Mouse (Mus musculus): ENCODE data around the gene Ceacam9.
"Not testable (repeated sequence)": the region's sequence is repeated elsewhere in the genome, so short reads cannot be mapped to it uniquely, and the experiment has no call there.

Gene Ceacam9

GRCm38 (mm10) chr7:16721629-16722028 is at the start of gene Ceacam9:
Gene Ceacam9 (plus strand): TSS chr7:16721929.
- no peak for DNase-seq (ENCODE audit: low read depth, low spot score)

- no peak for DNase-seq (ENCODE audit: low read depth, low spot score)
Observed at GRCm38 (mm10) chr7:16673823-16674222, 47.9 kb upstream of the Ceacam9 start.

GRCm38 (mm10) chr7:16674699-16675098 is 47.0 kb upstream of the Ceacam9 start:
- not testable (repeated sequence) for DNase-seq (ENCODE audit: low read depth, low spot score)

GRCm38 (mm10) chr7:16675605-16676004 is 46.1 kb upstream of the Ceacam9 start, which contains the start of gene Ceacam15:
Gene Ceacam15 (minus strand): TSS chr7:16675705.
- no peak for DNase-seq (ENCODE audit: low read depth, low spot score)

- not testable (repeated sequence) for DNase-seq (ENCODE audit: low read depth, low spot score)
Observed at GRCm38 (mm10) chr7:16680194-16680593, 41.5 kb upstream of the Ceacam9 start.

DNA sequence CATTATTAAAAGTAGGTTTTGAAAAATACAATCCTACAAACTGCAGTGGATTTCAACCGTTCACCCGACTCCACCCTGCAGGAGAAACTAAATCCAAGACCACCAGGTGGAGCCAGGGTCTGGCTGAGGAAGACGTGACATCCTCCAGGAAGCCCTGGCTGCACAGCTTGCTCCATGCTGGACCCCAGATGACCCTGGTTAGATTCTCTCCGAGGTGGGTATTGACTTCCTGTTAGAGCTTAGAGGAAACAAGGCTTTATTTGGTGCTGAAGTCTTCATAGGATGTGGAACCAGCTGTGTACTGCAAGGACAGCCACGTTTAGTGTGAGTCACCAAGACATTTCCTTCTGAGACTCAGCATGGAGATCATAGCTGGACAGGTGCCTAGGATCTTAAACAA is 32.5 kb upstream of the Ceacam9 start:
- peak; percentile 2 for DNase-seq (ENCODE audit: low read depth, low spot score)

GRCm38 (mm10) chr7:16695025-16695424 is 26.7 kb upstream of the Ceacam9 start:
- peak; percentile 16 for DNase-seq (ENCODE audit: low read depth, low spot score)

DNA sequence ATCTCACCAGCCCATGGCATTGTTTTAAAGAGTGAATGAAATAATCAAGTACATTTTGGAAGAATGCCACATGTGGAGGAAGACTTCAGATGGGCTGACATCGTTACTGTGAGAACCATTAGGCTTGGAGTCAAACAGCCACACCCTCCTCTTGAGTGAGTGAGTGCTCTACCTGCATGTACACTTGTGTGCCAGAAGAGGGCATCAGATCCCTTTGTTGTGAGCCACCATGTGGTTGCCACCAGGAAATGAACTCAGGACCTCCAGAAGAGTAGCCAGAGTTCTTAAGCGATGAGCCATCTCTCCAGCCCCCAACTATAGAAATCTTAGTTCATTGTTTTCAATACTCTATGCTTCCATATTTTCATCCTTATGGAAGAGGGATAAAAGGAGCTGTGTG is 22.7 kb upstream of the Ceacam9 start:
- DNase-seq (ENCODE audit: low read depth, low spot score): peak; percentile 53

DNA sequence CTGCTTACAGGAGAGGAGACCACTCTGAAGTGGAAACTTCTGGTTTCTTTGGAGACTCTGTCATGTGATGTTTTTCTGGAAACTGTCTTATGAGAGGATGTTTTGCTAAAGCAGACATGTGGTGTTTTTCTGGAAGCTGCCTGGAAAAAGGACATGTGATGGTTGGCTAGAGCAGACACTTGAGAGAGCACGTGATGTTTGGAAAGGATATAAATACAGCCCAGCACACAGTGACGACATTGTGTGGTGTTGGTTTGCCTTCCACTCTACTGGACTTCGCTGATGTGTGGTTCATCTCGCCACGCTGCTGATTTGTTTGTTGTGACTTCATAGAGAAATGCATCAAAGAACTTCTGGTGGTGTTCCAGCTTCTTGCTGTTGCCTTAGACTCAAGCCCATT is 21.1 kb upstream of the Ceacam9 start:
- DNase-seq (ENCODE audit: low read depth, low spot score): no peak

- DNase-seq (ENCODE audit: low read depth, low spot score): peak; percentile 16
Observed at GRCm38 (mm10) chr7:16706385-16706784, 15.3 kb upstream of the Ceacam9 start.

DNA sequence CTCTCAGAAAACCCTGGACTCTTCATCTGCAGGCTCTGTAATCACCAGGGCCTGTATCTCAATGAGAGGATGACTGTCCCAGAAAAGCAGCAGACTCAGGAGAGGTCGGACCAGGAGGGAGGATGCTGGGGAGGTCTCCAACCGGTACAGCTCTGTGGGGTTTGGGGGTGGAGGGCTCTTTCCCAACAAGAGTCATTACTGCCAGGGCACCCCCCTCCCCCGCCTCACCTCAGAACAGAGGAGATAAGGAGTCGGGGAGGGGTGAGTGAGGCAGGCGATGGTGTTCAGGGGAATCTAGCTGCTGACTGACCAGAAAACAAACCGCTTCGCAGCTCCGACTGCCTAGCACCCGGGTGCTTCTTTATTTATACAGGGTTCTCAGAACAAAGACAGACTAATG is 13.5 kb upstream of the Ceacam9 start:
- no peak for DNase-seq (ENCODE audit: low read depth, low spot score)

- DNase-seq (ENCODE audit: low read depth, low spot score): peak; percentile 29
Observed at GRCm38 (mm10) chr7:16710604-16711003, 11.1 kb upstream of the Ceacam9 start.

- no peak for DNase-seq (ENCODE audit: low read depth, low spot score)
Observed at GRCm38 (mm10) chr7:16712633-16713415, 8.9 kb upstream of the Ceacam9 start.

DNA sequence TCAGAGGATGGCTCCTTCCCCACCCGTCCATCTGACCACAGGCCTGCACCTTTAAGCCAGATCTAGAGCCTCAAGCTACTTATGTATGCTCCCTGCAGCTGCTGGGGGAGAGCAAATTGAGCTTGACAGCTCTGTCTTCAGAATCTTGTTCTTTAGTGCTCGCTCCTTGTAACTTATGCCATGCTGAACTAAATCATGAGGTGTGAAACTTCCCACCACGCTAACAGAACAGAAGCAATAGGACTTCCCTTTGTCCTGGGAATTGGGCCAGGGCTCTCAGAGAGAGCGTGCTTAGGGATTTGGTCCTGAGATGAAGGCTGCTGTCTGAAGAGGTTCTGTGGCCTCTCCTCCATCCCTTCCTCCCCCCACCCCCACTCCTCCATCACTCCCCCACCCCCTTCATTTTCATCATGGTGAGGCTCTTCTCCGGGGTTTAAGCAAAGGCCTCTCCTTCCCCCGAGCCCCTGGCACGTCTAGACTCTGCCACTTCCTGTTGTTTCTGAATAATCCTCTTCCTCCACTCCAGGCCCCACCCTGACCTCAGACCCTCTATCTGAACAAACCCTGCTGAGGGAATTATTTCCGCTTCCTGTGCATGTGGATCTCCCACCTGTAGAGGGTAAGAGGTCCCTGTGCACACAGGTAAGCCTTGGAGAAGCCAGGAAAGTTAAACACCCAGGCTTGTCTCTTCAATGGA is 5.1 kb upstream of the Ceacam9 start:
- not testable (repeated sequence) for DNase-seq (ENCODE audit: low read depth, low spot score)

- not testable (repeated sequence) for DNase-seq (ENCODE audit: low read depth, low spot score)
Observed at GRCm38 (mm10) chr7:16722490-16722889, 761 bp downstream of the Ceacam9 start.

DNA sequence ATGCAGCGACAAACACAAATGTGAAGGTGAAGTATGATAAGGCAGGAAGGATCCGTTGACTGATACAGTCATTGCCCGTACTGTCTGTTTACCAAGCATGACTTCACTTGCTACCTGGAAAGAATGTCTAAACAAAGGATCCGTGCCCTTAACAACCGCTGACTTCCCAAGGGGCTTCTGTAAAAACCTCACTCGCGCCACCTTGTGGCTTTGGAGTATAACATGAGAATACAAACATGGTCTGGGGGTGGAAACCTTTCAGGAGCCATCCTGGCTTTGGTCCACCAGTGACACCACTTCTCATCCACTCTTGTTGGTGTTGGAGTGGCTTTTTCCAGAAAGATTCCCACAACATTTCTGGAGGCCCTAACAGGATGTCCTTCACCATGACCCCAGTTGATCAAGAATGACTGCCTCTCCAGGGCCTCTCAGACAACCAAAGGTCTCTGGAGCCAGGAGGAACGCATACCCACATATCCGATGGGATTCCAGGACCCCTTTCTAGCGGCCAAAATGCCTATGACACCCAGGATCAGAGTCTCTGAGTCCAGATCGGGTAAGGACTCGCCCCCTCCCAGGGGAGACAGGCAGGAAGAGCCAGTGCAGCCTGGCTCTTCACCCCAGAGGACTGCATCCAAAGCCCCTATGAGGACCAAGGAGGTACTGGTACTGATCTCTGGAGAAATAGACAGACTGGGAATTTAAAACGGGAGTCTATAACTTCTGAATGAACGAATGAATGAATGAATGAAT is 7.0 kb downstream of the Ceacam9 start:
- peak; percentile 77 for DNase-seq (ENCODE audit: low read depth, low spot score)

- DNase-seq (ENCODE audit: low read depth, low spot score): not testable (repeated sequence)
Observed at GRCm38 (mm10) chr7:16729563-16729962, 7.8 kb downstream of the Ceacam9 start.

- no peak for DNase-seq (ENCODE audit: low read depth, low spot score)
Observed at GRCm38 (mm10) chr7:16730791-16731190, 9.1 kb downstream of the Ceacam9 start.

DNA sequence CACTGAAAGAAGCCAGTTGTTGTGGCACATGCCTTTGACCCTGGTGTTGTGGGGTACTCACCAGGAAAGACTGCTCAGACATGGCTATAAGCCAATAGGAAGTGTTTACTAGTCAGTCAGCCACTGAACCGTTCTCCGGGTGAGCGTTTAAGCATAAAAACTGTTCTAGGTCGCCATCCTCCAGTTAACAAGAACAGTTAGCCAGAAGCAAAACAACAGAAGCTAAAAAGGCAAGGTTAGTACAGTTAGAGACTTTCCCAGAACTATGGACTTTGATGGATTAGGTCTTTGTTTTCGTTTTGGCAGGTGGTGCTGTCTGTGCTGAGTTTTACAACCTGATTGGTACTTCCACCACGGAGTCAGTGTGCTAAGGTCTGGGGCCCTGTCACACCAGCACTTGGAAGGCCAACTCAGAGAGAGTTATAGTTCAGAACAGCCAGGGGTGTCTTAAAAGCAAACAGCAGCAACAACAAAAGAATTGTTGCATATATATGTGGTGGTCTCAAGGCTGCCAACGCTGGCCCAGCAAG is 10.2 kb downstream of the Ceacam9 start:
- DNase-seq (ENCODE audit: low read depth, low spot score): no peak

DNA sequence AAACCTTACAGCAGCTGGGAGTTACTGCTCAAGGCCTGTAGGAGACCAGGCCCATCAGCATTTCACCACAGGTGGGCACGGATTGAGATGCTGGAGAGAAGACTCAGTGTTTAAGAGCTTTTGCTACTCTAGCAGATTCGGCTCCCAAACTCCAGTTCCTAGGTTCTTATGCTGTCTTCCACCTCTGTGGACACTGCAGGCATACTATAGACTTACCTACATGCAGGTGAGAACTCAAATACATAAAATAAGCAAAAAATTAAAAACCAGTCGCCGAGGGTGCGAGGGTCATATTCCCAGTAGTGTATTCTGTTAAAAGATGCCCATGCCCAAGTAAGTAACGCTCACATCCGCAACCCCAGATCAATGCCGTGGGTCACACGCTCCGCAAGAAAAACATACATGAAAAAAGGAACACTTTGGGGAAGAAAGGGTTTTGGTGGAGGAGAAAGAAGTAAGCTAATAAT is 15.9 kb downstream of the Ceacam9 start:
- DNase-seq (ENCODE audit: low read depth, low spot score): no peak

- DNase-seq (ENCODE audit: low read depth, low spot score): peak; percentile 98
Observed at GRCm38 (mm10) chr7:16738073-16738696, 16.5 kb downstream of the Ceacam9 start, which contains the start of gene Ap2s1. Gene Ap2s1 (plus strand): TSS chr7:16738410.
